Mouse (Mus musculus): Measurements from ENCODE around the gene Kif5c. TPM values are rescaled to one million over a fixed set of nuclear protein-coding genes. Genes with fewer than 3 reads are reported as not detected.

The Kif5c gene
- polyA plus RNA-seq, 1 experiment = 19.0 TPM

- H3K27ac ChIP-seq (ENCODE audit: control insufficient read depth, insufficient read depth, low read depth, low read length) = no peak overlapping the region
- no peaks in the 10 kb centered on the region for H3K36me3 ChIP-seq (ENCODE audit: control insufficient read depth, insufficient read depth, low read length)
Measured at GRCm38 (mm10) chr2:49711693-49712092, 92.6 kb downstream of the Kif5c start.

GRCm38 (mm10) chr2:49712336-49712887 lies 93.3 kb downstream of the Kif5c start:
- H3K4me3 ChIP-seq (ENCODE audit: control insufficient read depth, low read depth, low read length) = no peak overlapping the region
- H3K27ac ChIP-seq (ENCODE audit: control insufficient read depth, insufficient read depth, low read depth, low read length) = no peak overlapping the region
- H3K36me3 ChIP-seq (ENCODE audit: control insufficient read depth, insufficient read depth, low read length) = no peaks in the 10 kb centered on the region
- H3K4me1 ChIP-seq (ENCODE audit: control insufficient read depth, insufficient read depth, low read length) = peaks cover 4% of the 10 kb centered on the region; the same call in 1 of the 2 replicates
- no peak for TF ChIP-seq CTCF (IDR thresholded peaks at IDR 0.05; ENCODE audit: control insufficient read depth, insufficient read depth, insufficient replicate concordance, low read depth, low read length)
- no peak for TF ChIP-seq POLR2A (IDR thresholded peaks at IDR 0.05; ENCODE audit: control insufficient read depth, low read depth, low read length)
- H3K27me3 ChIP-seq (ENCODE audit: control insufficient read depth, insufficient read depth, low read length) = no peaks in the 10 kb centered on the region

More at GRCm38 (mm10) chr2:49711693-49712092, 92.6 kb downstream of the Kif5c start:
- Histone ChIP-seq H3K4me1 (ENCODE audit: control insufficient read depth, insufficient read depth, low read length) (peaks cover 4% of the 10 kb centered on the region; the same call in 1 of the 2 replicates), H3K27me3 (ENCODE audit: control insufficient read depth, insufficient read depth, low read length) (no peaks in the 10 kb centered on the region), H3K4me3 (ENCODE audit: control insufficient read depth, low read depth, low read length) (no peak overlapping the region)
- no peak for TF ChIP-seq POLR2A (IDR thresholded peaks at IDR 0.05; ENCODE audit: control insufficient read depth, low read depth, low read length)
- no peak for TF ChIP-seq CTCF (IDR thresholded peaks at IDR 0.05; ENCODE audit: control insufficient read depth, insufficient read depth, insufficient replicate concordance, low read depth, low read length)

GRCm38 (mm10) chr2:49716490-49716889 lies 97.4 kb downstream of the Kif5c start:
- peaks cover 4% of the 10 kb centered on the region; the same call in 1 of the 2 replicates for H3K4me1 ChIP-seq (ENCODE audit: control insufficient read depth, insufficient read depth, low read length)
- no peaks in the 10 kb centered on the region for H3K36me3 ChIP-seq (ENCODE audit: control insufficient read depth, insufficient read depth, low read length)
- no peak overlapping the region for H3K27ac ChIP-seq (ENCODE audit: control insufficient read depth, insufficient read depth, low read depth, low read length)
- no peak overlapping the region for H3K4me3 ChIP-seq (ENCODE audit: control insufficient read depth, low read depth, low read length)
- TF ChIP-seq CTCF (IDR thresholded peaks at IDR 0.05; ENCODE audit: control insufficient read depth, insufficient read depth, insufficient replicate concordance, low read depth, low read length) = no peak
- no peak for TF ChIP-seq POLR2A (IDR thresholded peaks at IDR 0.05; ENCODE audit: control insufficient read depth, low read depth, low read length)
- H3K27me3 ChIP-seq (ENCODE audit: control insufficient read depth, insufficient read depth, low read length) = no peaks in the 10 kb centered on the region

GRCm38 (mm10) chr2:49717437-49718116 lies 98.5 kb downstream of the Kif5c start:
- no peak for TF ChIP-seq POLR2A (IDR thresholded peaks at IDR 0.05; ENCODE audit: control insufficient read depth, low read depth, low read length)
- no peak for TF ChIP-seq CTCF (IDR thresholded peaks at IDR 0.05; ENCODE audit: control insufficient read depth, insufficient read depth, insufficient replicate concordance, low read depth, low read length)
- Histone ChIP-seq H3K4me1 (ENCODE audit: control insufficient read depth, insufficient read depth, low read length) (peaks cover 4% of the 10 kb centered on the region; the same call in 1 of the 2 replicates), H3K27me3 (ENCODE audit: control insufficient read depth, insufficient read depth, low read length) (no peaks in the 10 kb centered on the region), H3K27ac (ENCODE audit: control insufficient read depth, insufficient read depth, low read depth, low read length) (no peak overlapping the region), H3K4me3 (ENCODE audit: control insufficient read depth, low read depth, low read length) (peak overlapping the region; percentile 37), H3K36me3 (ENCODE audit: control insufficient read depth, insufficient read depth, low read length) (no peaks in the 10 kb centered on the region)

- TF ChIP-seq POLR2A (IDR thresholded peaks at IDR 0.05; ENCODE audit: control insufficient read depth, low read depth, low read length) (no peak), CTCF (IDR thresholded peaks at IDR 0.05; ENCODE audit: control insufficient read depth, insufficient read depth, insufficient replicate concordance, low read depth, low read length) (no peak)
- H3K36me3 ChIP-seq (ENCODE audit: control insufficient read depth, insufficient read depth, low read length) = no peaks in the 10 kb centered on the region
- no peaks in the 10 kb centered on the region for H3K27me3 ChIP-seq (ENCODE audit: control insufficient read depth, insufficient read depth, low read length)
- no peak overlapping the region for H3K4me3 ChIP-seq (ENCODE audit: control insufficient read depth, low read depth, low read length)
- no peak overlapping the region for H3K27ac ChIP-seq (ENCODE audit: control insufficient read depth, insufficient read depth, low read depth, low read length)
- H3K4me1 ChIP-seq (ENCODE audit: control insufficient read depth, insufficient read depth, low read length) = peaks cover 2% of the 10 kb centered on the region; the same call in 1 of the 2 replicates
Measured at GRCm38 (mm10) chr2:49718492-49718891, 99.4 kb downstream of the Kif5c start.

- Histone ChIP-seq H3K27ac (ENCODE audit: control insufficient read depth, insufficient read depth, low read depth, low read length) (no peak overlapping the region), H3K4me3 (ENCODE audit: control insufficient read depth, low read depth, low read length) (no peak overlapping the region), H3K27me3 (ENCODE audit: control insufficient read depth, insufficient read depth, low read length) (no peaks in the 10 kb centered on the region), H3K36me3 (ENCODE audit: control insufficient read depth, insufficient read depth, low read length) (no peaks in the 10 kb centered on the region), H3K4me1 (ENCODE audit: control insufficient read depth, insufficient read depth, low read length) (no peaks in the 10 kb centered on the region; the same call in 1 of the 2 replicates)
- TF ChIP-seq POLR2A (IDR thresholded peaks at IDR 0.05; ENCODE audit: control insufficient read depth, low read depth, low read length) (no peak), CTCF (IDR thresholded peaks at IDR 0.05; ENCODE audit: control insufficient read depth, insufficient read depth, insufficient replicate concordance, low read depth, low read length) (no peak)
Measured at GRCm38 (mm10) chr2:49718935-49719850, 100.1 kb downstream of the Kif5c start.

GRCm38 (mm10) chr2:49719854-49720253 lies 100.8 kb downstream of the Kif5c start:
- H3K27ac ChIP-seq (ENCODE audit: control insufficient read depth, insufficient read depth, low read depth, low read length) = no peak overlapping the region
- no peak for TF ChIP-seq POLR2A (IDR thresholded peaks at IDR 0.05; ENCODE audit: control insufficient read depth, low read depth, low read length)
- no peak for TF ChIP-seq CTCF (IDR thresholded peaks at IDR 0.05; ENCODE audit: control insufficient read depth, insufficient read depth, insufficient replicate concordance, low read depth, low read length)
- H3K36me3 ChIP-seq (ENCODE audit: control insufficient read depth, insufficient read depth, low read length) = no peaks in the 10 kb centered on the region
- no peaks in the 10 kb centered on the region for H3K27me3 ChIP-seq (ENCODE audit: control insufficient read depth, insufficient read depth, low read length)
- no peaks in the 10 kb centered on the region; the same call in 1 of the 2 replicates for H3K4me1 ChIP-seq (ENCODE audit: control insufficient read depth, insufficient read depth, low read length)
- H3K4me3 ChIP-seq (ENCODE audit: control insufficient read depth, low read depth, low read length) = no peak overlapping the region

Measured in testis, adult 2 months (tissue).